Mouse (Mus musculus) embryonic stem cell, embryonic (primary cell): ENCODE measurements around the gene Gpi1.

ENCODE experiments used
- CTCF ChIA-PET, 4 experiments: fragments of 300-600 bp in 2 of 4; fragments of 350-600 bp in 2 of 4; sonication (Branson Sonifier 250); formaldehyde crosslinking; loops; one replicate each; lab custom pipeline; 2022; ENCODE audit warnings: inconsistent platforms in 2 of 4; lab: Charles Lee
- POLR2A ChIA-PET, 4 experiments: fragments of 300-600 bp in 2 of 4; fragments of 350-600 bp in 2 of 4; sonication (Branson Sonifier 250); formaldehyde crosslinking; loops; one replicate each; lab custom pipeline; 2022; ENCODE audit warnings: antibody characterized with exemption in 4 of 4, inconsistent platforms in 1 of 4; lab: Charles Lee

Gene Gpi1

DNA sequence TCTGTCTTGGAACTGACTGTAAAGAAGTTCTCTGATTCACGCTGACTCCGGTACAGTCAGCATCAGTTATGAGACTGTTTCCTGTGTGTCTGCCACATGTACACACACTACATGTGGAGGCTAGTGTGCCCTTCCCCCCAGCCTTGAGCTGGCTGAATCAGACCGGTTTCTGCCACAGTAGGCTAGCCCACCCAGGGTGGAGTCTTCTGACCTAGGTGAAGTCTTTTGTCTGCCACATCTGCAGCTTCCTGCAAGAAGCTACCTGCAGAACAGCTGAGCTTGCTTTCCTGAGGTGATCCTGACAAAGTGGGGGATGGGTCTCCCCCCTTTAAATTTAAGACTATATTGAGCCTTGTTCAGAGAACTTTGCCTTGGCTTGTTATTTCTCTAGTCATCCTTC is 60.7 kb downstream of the Gpi1 start, which contains the start of gene Uba2:
Uba2 (minus strand) TSS at position 146 of the 400 bp plus-strand sequence.
- ChIA-PET POLR2A (interaction anchor here (0.6 to 7.6 kb wide), 56 partner anchors 9 to 401 kb away, joined by 3 to 50 read pairs (median 5); partner anchors contain the start of genes Pdcd2l (in 3 of the 4), Gpi1 (in 2 of the 4) and Wtip (in 1 of the 4)), CTCF (interaction anchor here in 2 of 4 experiments (1.0 to 2.0 kb wide), 3 partner anchors 14 to 27 kb away, joined by 3 to 8 read pairs (median 7); partner anchors contain the start of gene Pdcd2l (in 1 of the 2))

DNA sequence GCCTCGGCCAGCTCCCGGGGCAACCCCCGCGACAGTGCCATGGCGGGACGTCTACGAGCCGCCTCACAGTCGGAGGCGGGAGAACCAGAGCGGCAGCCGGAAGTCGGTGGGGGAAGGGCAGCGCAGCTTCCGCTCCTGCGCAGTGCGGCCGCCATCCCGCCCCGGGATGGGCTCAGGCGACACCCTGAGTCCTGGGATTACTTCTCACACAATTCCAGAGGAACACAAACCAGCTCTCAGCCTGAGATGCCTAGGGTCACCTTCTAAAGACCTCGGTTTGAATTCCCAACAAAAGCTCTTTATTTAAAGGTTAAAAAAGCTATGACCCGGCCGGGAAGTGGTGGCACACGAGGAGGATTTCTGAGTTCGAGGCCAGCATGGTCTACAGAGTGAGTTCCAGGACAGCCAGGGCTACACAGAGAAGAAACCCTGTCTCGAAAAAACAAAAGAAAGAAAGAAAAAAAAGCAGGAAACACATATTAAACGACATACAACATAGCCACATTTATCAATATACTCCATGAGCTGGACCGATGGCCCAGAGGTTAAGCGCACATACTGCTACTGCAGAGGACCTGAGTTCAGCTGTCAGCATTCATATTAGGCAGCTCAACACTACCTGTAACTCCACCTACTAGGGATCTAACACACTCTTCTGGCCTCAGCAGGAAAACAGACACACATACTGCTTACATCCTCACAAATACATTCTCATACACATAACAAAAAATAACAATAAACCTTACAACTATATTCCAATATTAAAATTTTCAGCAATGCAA is 61.5 kb downstream of the Gpi1 start:
- CTCF ChIA-PET = interaction anchor here in 2 of 4 experiments (0.5 to 2.0 kb wide), 8 partner anchors 15 to 304 kb away, joined by 3 to 8 read pairs (median 3); partner anchors contain the start of gene Pdcd2l (in 1 of the 2)

DNA sequence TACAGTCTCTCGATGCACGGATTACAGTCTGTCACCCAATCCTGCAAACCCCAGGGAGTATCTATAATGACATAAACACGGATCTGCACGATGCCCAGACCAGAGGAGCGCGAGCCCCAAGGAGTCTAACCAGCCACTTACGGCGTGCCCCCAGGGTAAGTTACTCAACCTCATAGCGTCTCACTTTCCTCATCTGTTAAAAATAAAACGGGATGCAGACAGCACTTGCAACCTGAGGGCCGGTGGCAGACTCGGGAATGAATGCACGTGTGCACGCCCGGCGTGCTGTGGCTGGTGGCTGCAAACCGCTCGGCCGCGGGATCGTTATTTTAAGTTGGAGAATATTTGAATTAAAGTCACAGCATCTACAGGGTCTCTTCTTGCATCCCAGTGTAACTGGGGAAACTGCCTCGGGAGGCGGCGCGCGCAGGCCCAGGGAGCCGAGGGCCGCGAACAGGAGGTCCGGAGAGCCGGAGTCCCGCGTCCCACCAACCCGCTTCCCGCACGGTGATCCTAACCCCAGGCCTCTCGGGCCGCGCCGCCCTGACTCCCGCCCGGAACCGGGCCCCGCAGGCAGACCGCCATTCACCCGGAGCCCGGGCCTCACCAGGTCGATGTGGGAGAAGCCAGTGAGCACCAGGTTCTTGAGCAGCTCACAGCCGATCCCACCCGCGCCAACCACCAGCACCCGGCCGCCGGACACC is 62.2 kb downstream of the Gpi1 start:
- CTCF ChIA-PET = interaction anchor here in 2 of 4 experiments (0.5 to 1.6 kb wide), 6 partner anchors 14 to 304 kb away, joined by 3 to 7 read pairs (median 3); partner anchors contain the start of gene Pdcd2l (in 1 of the 2)
- POLR2A ChIA-PET = interaction anchor here (0.7 to 7.6 kb wide), 47 partner anchors 8 to 402 kb away, joined by 3 to 50 read pairs (median 5); partner anchors contain the start of genes Pdcd2l (in 4 of the 4), Gpi1 (in 2 of the 4) and Wtip (in 1 of the 4)

More for the DNA sequence above, 61.5 kb downstream of the Gpi1 start:
- POLR2A ChIA-PET = interaction anchor here (0.7 to 7.6 kb wide), 65 partner anchors 8 to 402 kb away, joined by 3 to 50 read pairs (median 5); partner anchors contain the start of genes Pdcd2l (in 4 of the 4), Gpi1 (in 3 of the 4) and Wtip (in 1 of the 4)

DNA sequence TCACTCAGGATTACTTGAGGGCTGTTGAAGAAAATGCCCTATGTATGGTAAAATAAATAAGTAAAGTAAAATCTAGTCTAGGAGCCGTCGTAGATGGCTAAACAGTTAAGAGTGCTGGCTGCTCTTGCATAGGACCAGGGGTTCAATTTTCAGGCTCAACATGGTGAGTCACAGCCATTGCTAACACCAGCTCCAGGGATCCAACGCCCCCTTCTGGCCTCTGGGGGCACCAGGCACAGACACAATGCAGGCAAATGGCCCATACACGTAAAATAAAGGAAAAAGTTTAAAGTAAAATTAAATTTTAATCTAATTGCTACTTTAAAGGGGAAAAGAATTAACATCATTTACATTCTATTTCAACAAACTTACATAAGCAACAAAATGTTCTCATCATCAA is 63.3 kb downstream of the Gpi1 start:
- ChIA-PET POLR2A (interaction anchor here in 3 of 4 experiments (1.0 to 7.6 kb wide), 9 partner anchors 9 to 34 kb away, joined by 3 to 46 read pairs (median 4); partner anchors contain the start of gene Pdcd2l (in 2 of the 3)), CTCF (interaction anchor here (0.6 to 1.3 kb wide), 5 partner anchors 9 to 177 kb away, joined by 3 to 5 read pairs (median 3); partner anchors contain the start of gene Gpi1 (in 1 of the 4))

DNA sequence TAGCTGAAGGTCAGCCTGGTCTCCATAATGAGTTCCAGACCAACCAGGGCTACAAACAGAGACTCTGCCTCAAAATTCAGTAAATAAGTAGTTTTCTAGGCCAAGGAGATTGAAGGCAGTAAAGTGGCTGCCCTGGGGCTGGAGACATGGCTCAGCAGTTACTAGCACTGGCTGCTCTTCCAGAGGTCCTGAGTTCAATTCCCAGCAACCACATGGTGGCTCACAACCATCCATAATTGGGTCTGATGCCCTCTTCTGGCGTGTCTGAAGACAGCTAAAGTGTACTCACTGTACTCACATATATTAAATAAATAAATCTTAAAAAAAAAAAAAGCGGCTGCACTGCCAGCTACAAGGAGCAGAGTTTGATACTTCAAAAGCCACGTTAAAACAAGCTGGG is 64.1 kb downstream of the Gpi1 start:
- ChIA-PET POLR2A (interaction anchor here (0.6 to 7.6 kb wide), 14 partner anchors 8 to 104 kb away, joined by 3 to 46 read pairs (median 4); partner anchors contain the start of gene Pdcd2l (in 1 of the 4)), CTCF (interaction anchor here in 3 of 4 experiments (0.6 to 2.2 kb wide), 8 partner anchors 9 to 1279 kb away, joined by 3 to 8 read pairs (median 4); partner anchors contain the start of gene Gpi1 (in 1 of the 3))

DNA sequence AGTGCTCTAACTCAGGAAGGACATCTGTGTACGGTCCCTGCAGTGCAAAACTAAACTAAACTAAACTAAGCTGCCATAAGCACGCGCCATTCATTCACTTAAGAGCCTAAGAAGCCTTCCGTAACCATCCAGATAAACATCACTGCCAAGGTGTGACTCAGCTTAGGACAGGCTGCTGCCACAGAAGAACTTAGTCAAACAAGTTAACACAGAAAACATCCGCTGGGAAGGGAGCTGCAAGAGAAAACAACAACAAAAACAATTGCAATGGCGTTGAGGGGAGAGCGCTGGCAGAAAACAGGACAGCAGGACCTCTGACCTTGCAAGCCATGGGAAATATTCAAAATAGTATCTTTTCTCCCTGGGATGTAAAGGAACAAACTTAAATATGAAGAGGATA is 65.5 kb downstream of the Gpi1 start:
- ChIA-PET CTCF (interaction anchor here (0.6 to 2.2 kb wide), 5 partner anchors 9 to 32 kb away, joined by 4 to 8 read pairs (median 6); partner anchors contain the start of gene Pdcd2l (in 1 of the 4)), POLR2A (interaction anchor here (0.5 to 7.6 kb wide), 15 partner anchors 9 to 1262 kb away, joined by 3 to 46 read pairs (median 4); partner anchors contain the start of genes Gpi1 (in 1 of the 4) and Pdcd2l (in 1 of the 4))

DNA sequence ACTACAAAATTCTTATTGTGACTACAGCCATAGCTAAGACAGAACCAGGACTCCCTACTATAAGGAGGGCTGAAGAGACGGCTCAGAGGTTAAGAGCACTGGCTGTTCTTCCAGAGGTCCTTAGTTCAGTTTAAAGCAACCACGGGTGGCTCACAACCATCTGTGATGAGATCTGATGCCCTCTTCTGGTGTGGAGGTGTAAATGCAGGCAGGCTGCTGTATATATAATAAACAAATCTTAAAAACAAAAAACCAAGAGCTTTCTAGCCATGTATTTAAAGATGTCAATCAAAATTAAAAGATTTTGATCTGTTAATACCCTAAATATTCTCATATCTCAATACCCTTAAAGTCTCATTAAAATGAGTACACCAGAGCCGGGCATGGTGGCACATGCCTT is 71.0 kb downstream of the Gpi1 start:
- CTCF ChIA-PET = no interaction called here
- POLR2A ChIA-PET = interaction anchor here in 2 of 4 experiments (0.7 to 2.6 kb wide), 5 partner anchors 10 to 73 kb away, joined by 3 to 28 read pairs (median 4); partner anchors contain the start of gene Uba2 (in 1 of the 2)

DNA sequence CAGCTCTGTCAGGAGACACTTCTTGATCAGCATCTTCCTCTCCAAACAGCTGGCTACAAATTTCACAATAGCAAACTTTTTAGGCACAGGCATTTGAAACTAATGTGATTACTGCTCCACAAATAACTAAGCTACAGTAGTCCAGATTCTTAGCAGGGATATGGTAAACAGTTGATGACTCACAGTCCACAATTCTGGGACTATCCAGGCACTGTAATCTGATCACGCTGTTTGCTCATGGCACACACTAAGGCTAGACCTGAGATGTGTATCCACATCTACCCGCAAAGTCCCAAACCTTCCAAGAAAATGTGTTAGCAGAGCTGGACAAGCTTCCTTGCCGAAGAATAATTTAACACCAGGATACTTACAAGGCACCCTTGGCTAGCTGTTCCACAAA is 72.1 kb downstream of the Gpi1 start:
- POLR2A ChIA-PET = interaction anchor here in 3 of 4 experiments (0.6 to 2.7 kb wide), 11 partner anchors 8 to 72 kb away, joined by 3 to 20 read pairs (median 5); partner anchors contain the start of genes Uba2 (in 2 of the 3), Gpi1 (in 1 of the 3) and Pdcd2l (in 1 of the 3)
- CTCF ChIA-PET = interaction anchor here in 3 of 4 experiments (0.6 to 1.2 kb wide), 5 partner anchors 9 to 302 kb away, joined by 3 to 7 read pairs (median 3); no protein-coding TSS in a partner anchor
